Mouse (Mus musculus) midbrain, postnatal 0 days (tissue): Measurements from ENCODE around the gene Nsun2. TPM values are rescaled to one million over a fixed set of nuclear protein-coding genes. Genes with fewer than 3 reads are reported as not detected.

Experiments used
- ATAC-seq: fragments of 200-750 bp; cut with Nextera tagmentation; 2 replicates; pipeline ENCODE4 v1.8.0; 2017; ENCODE audit warnings: moderate number of reproducible peaks, mild to moderate bottlenecking, moderate TSS enrichment, moderate library complexity; ENCODE audit not compliant: low FRiP score
- DNase-seq: peaks from one replicate; pipeline ENCODE4 v3.0.0-alpha.2; 2015; ENCODE audit warnings: low spot score
- H3K27ac ChIP-seq: fragments of 300-500 bp; sonication (generic); 2 replicates; pipeline ENCODE4 v1.5.1; 2014; ENCODE audit warnings: low read depth, mild to moderate bottlenecking, low read length, mixed read lengths
- H3K27me3 ChIP-seq: fragments of 300-500 bp; sonication (generic); 2 replicates; pipeline ENCODE4 v1.6.1; 2014; ENCODE audit warnings: low read length, control low read depth, mixed read lengths; ENCODE audit not compliant: insufficient read depth
- H3K36me3 ChIP-seq: fragments of 300-500 bp; sonication (generic); 2 replicates; pipeline ENCODE4 v1.6.1; 2014; ENCODE audit warnings: low read length, control low read depth, mixed read lengths; ENCODE audit not compliant: insufficient read depth
- H3K4me1 ChIP-seq: fragments of 300-500 bp; sonication (generic); 2 replicates; pipeline ENCODE4 v1.6.1; 2014; ENCODE audit warnings: mild to moderate bottlenecking, control low read depth, antibody characterized with exemption, low read length, mixed read lengths; ENCODE audit not compliant: insufficient read depth
- H3K4me2 ChIP-seq: fragments of 300-500 bp; sonication (generic); 2 replicates; pipeline ENCODE4 v1.6.1; 2014; ENCODE audit warnings: low read depth, mild to moderate bottlenecking, low read length, mixed read lengths; ENCODE audit not compliant: poor library complexity, severe bottlenecking
- H3K4me3 ChIP-seq: fragments of 300-500 bp; sonication (generic); 2 replicates; pipeline ENCODE4 v1.5.1; 2014; ENCODE audit warnings: low read depth, mild to moderate bottlenecking, low read length, moderate library complexity
- H3K9ac ChIP-seq: fragments of 300-500 bp; sonication (generic); replicated peaks from 2 replicates; pipeline ENCODE4 v1.6.1; 2014; ENCODE audit warnings: mild to moderate bottlenecking, low read length, moderate library complexity, mixed read lengths; ENCODE audit not compliant: poor library complexity, severe bottlenecking
- H3K9me3 ChIP-seq: fragments of 300-500 bp; sonication (generic); 2 replicates; pipeline ENCODE4 v1.6.1; 2016; ENCODE audit warnings: low read length, control low read depth
- CTCF ChIP-seq: IDR thresholded peaks from 2 replicates; pipeline ENCODE4 v1.5.1; 2016; ENCODE audit warnings: antibody characterized with exemption, mild to moderate bottlenecking
- WGBS: fragments of 180-500 bp; shearing (Covaris S2); extraction: QIAGEN DNeasy Blood & Tissue Kit; methylation state at CpG from one replicate; pipeline ENCODE4 v1.1.7; 2014; 5-methylcytosine and 5-hydroxymethylcytosine counted together
- polyA plus RNA-seq: library from polyadenylated mRNA; unstranded; fragments of >200 nt; fragmentation: Nextera tagmentation; extraction: Ambion mirVana; gene quantifications from 2 replicates; pipeline ENCODE4 v1.2.1, GENCODE M21; 2015
- total RNA-seq: library from RNA; depleted of rRNA; stranded (reverse); fragments of >200 nt; gene quantifications from 2 replicates; pipeline ENCODE4 v1.2.3, GENCODE M21; 2014

Gene Nsun2
- total and polyA plus RNA-seq, 2 experiments from 2014 or later = 60.2 to 60.3 TPM

DNA sequence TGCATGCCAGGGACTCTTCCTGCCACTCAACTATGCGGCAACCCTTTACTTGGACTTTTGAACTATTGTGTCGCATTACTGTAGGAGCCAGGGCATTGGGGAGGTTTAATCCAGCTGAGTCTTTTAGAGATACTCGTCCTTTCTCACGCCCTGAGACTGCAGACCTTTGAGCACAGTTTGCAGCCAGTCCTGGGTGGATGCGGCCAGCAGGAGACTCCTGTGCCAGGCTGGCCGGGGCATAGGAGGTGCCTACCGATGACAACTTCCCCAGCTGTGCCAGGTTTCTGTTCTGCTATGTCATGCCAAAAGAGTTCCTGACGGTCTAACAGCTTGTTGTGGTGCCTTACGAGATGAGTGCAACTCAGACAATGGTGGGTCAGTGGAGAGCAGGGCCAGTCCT is 35.7 kb downstream of the Nsun2 start:
- no peaks in the 10 kb centered on the region for H3K36me3 ChIP-seq
- no peak overlapping the region for H3K4me2 ChIP-seq
- WGBS = 83% methylated on average over 9 of the region's 9 CpGs
- no peaks in the 10 kb centered on the region for H3K4me1 ChIP-seq
- no peaks in the 10 kb centered on the region for H3K27me3 ChIP-seq
- no peak overlapping the region for H3K9ac ChIP-seq
- no peak for TF ChIP-seq CTCF
- no peak overlapping the region for H3K4me3 ChIP-seq
- no peak for DNase-seq
- H3K9me3 ChIP-seq = no peaks in the 10 kb centered on the region
- H3K27ac ChIP-seq = no peak overlapping the region
- no peak for ATAC-seq

DNA sequence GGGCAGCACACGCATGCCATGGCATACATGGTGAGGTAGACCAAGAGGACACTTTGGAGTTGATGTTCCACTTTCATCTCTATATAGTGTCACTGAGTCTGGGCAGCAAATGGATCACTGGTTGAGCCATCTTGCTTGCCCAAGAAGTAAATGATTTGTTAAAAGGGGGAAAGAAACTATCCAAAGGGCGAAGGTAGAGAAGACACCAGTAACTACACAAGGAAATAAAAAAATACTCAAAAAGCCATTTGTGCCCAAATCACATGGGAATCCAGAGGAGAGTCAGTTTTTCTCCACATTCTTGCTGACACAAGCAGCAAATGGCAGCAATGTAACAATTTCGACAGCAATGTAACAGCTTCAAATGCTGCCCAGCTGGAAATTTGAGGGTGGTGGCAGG is 39.0 kb downstream of the Nsun2 start:
- Histone ChIP-seq H3K4me1 (no peaks in the 10 kb centered on the region), H3K9ac (no peak overlapping the region), H3K27ac (no peak overlapping the region), H3K36me3 (no peaks in the 10 kb centered on the region), H3K4me2 (no peak overlapping the region), H3K9me3 (no peaks in the 10 kb centered on the region), H3K27me3 (no peaks in the 10 kb centered on the region), H3K4me3 (no peak overlapping the region)
- TF ChIP-seq CTCF = no peak
- ATAC-seq (no peak), DNase-seq (no peak)
- 98% methylated on average over 3 of the region's 3 CpGs for WGBS

DNA sequence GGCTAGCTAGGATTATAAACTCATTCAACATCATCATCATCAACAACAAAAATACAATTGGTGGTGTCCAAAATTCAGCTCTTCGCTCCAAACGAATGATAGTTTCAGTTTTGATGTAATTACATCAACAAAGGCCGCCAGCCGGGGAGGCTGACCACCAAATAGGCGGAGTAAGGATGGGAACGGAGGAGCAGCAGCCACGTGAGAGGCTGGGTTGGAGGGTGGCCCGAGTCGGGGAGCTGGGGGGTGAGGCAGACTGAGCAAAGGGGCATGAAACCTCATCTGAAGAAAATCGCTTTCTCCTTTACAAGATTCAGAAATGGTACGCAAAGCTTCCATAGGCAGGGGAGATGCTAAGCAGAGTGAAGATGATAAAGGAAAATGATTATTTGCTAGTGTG is 43.1 kb downstream of the Nsun2 start:
- no peak overlapping the region for H3K4me2 ChIP-seq
- no peak for DNase-seq
- WGBS = 66% methylated on average over 11 of the region's 11 CpGs

DNA sequence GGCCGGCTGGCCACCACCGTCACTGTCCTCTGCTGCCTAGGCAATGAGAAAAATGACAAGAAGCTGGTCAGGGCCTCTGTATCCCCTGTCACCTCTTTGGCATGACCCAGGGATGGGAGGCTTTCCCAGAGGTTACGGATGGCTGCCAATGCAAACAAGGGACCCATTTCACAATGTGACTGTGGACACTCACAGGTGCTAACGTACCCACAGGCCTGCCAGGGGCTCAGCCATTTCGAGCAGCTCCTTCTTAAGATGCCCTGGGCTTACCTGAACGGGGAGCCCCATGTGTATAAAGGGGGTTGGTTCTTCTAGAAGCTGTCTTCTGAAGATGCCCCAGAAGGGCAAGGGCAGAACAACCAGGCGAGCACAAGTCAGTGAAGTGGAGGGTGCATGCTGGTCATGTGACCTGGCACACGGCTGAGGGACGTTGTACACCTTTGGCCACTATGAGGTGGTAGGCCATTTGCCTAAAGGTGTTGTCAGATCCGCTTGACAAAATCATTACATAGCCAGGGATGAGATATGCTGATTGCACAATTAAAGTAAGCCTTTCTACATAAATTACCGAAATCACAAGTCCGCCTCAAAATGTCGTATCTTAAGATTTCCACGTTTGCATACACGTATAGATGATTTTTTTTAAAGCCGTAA is 43.8 kb downstream of the Nsun2 start:
- no peak overlapping the region for H3K4me3 ChIP-seq
- no peaks in the 10 kb centered on the region for H3K27me3 ChIP-seq
- no peaks in the 10 kb centered on the region for H3K36me3 ChIP-seq
- no peak overlapping the region for H3K27ac ChIP-seq
- H3K4me1 ChIP-seq = no peaks in the 10 kb centered on the region
- no peak for TF ChIP-seq CTCF
- H3K9me3 ChIP-seq = no peaks in the 10 kb centered on the region
- DNase-seq (no peak), ATAC-seq (0 out of 2 replicates have a peak, but pooled peaks have one; percentile 34)
- H3K4me2 ChIP-seq = no peak overlapping the region
- WGBS = 91% methylated on average over 16 of the region's 16 CpGs
- no peak overlapping the region for H3K9ac ChIP-seq

More for the DNA sequence above, 43.1 kb downstream of the Nsun2 start:
- Histone ChIP-seq H3K27me3 (no peaks in the 10 kb centered on the region), H3K9me3 (no peaks in the 10 kb centered on the region), H3K27ac (no peak overlapping the region), H3K9ac (no peak overlapping the region), H3K4me1 (no peaks in the 10 kb centered on the region), H3K36me3 (no peaks in the 10 kb centered on the region), H3K4me3 (no peak overlapping the region)
- TF ChIP-seq CTCF = no peak
- no peak for ATAC-seq

DNA sequence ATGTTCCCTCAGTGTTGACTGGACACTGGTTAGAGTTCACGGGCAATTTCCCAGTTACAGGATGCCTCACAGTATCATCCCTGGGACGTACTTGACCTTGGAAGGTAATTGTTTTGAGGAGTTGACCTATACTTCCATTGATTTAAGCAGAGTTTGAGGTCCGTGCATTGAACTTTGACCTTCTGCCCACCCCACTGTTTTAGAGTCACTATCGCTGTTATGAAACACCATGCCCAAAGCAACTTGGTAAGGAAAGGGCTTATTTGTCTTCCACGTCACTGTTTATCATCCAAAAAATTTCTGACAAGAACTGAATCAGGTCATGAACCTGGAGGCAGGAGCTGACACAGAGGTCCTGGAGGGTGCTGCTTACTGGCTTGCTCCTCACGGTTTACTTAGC is 48.9 kb downstream of the Nsun2 start:
- no peaks in the 10 kb centered on the region for H3K4me1 ChIP-seq
- DNase-seq (no peak), ATAC-seq (no peak)
- no peaks in the 10 kb centered on the region for H3K9me3 ChIP-seq
- WGBS = 91% methylated on average over 6 of the region's 6 CpGs
- H3K4me2 ChIP-seq = no peak overlapping the region
- H3K27me3 ChIP-seq = no peaks in the 10 kb centered on the region
- no peak overlapping the region for H3K4me3 ChIP-seq
- H3K36me3 ChIP-seq = no peaks in the 10 kb centered on the region
- H3K9ac ChIP-seq = no peak overlapping the region
- TF ChIP-seq CTCF = no peak
- no peak overlapping the region for H3K27ac ChIP-seq

DNA sequence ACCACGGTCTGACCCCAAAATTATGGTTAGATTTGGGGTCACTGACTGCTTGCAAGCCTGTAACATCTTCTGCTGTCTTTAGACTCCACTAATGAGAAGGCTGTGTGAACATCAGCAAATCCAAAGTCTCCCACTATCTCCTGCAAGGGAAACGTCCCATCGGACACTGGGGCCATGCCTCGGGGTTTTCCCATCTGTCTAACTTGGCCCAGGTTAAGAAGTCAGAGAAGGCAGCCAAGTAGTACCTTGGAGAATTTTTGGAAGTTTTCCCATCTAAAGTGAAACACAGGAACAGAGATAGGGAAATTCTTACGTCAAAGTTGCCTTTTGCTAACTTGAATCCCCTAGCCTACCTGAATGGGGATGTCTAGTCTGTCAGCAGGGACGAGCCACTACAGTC is 50.0 kb downstream of the Nsun2 start:
- WGBS = 90% methylated on average over 6 of the region's 6 CpGs

More for the DNA sequence above, 50.0 kb downstream of the Nsun2 start:
- ATAC-seq (no peak), DNase-seq (no peak)
- no peak overlapping the region for H3K4me3 ChIP-seq
- H3K9me3 ChIP-seq = no peaks in the 10 kb centered on the region
- no peaks in the 10 kb centered on the region for H3K36me3 ChIP-seq
- no peaks in the 10 kb centered on the region for H3K27me3 ChIP-seq
- H3K4me2 ChIP-seq = no peak overlapping the region
- no peak overlapping the region for H3K9ac ChIP-seq
- H3K4me1 ChIP-seq = no peaks in the 10 kb centered on the region
- TF ChIP-seq CTCF = no peak
- H3K27ac ChIP-seq = no peak overlapping the region
